Mouse (Mus musculus) midbrain, embryonic 16.5 days (tissue): ENCODE data around the gene Cdkn1b. TPM values are rescaled to one million over a fixed set of nuclear protein-coding genes. Genes with fewer than 3 reads are reported as not detected.

Source experiments
- ATAC-seq: fragments of 200-750 bp; cut with Nextera tagmentation; 2 replicates; pipeline ENCODE4 v1.8.0; 2017; ENCODE audit warnings: moderate TSS enrichment
- H3K27ac ChIP-seq: fragments of 300-500 bp; sonication (generic); 2 replicates; pipeline ENCODE4 v1.5.1; 2014; ENCODE audit warnings: mild to moderate bottlenecking, low read length, mixed read lengths
- H3K27me3 ChIP-seq: fragments of 300-500 bp; sonication (generic); 2 replicates; pipeline ENCODE4 v1.6.1; 2014; ENCODE audit warnings: low read depth, low read length, mixed read lengths; ENCODE audit not compliant: control insufficient read depth, insufficient read depth
- H3K36me3 ChIP-seq: fragments of 300-500 bp; sonication (generic); 2 replicates; pipeline ENCODE4 v1.6.1; 2014; ENCODE audit warnings: mild to moderate bottlenecking, low read length, moderate library complexity, mixed read lengths; ENCODE audit not compliant: control insufficient read depth, insufficient read depth
- H3K4me1 ChIP-seq: fragments of 300-500 bp; sonication (generic); 2 replicates; pipeline ENCODE4 v1.6.1; 2014; ENCODE audit warnings: mild to moderate bottlenecking, low read length, mixed read lengths; ENCODE audit not compliant: control insufficient read depth, insufficient read depth
- H3K4me2 ChIP-seq: fragments of 300-500 bp; sonication (generic); 2 replicates; pipeline ENCODE4 v1.6.1; 2014; ENCODE audit warnings: mild to moderate bottlenecking, low read length, mixed read lengths
- H3K4me3 ChIP-seq: fragments of 300-500 bp; sonication (generic); 2 replicates; pipeline ENCODE4 v1.5.1; 2014; ENCODE audit warnings: low read depth, mild to moderate bottlenecking, low read length, moderate library complexity, mixed read lengths
- H3K9ac ChIP-seq: fragments of 300-500 bp; sonication (generic); 2 replicates; pipeline ENCODE4 v1.6.1; 2014; ENCODE audit warnings: low read depth, low read length, mixed read lengths
- H3K9me3 ChIP-seq: fragments of 300-500 bp; sonication (generic); replicated peaks from 2 replicates; pipeline ENCODE4 v1.6.1; 2014; ENCODE audit warnings: mild to moderate bottlenecking, low read length, mixed read lengths; ENCODE audit not compliant: control insufficient read depth, poor library complexity, severe bottlenecking
- WGBS: fragments of 180-500 bp; shearing (Covaris S2); extraction: QIAGEN DNeasy Blood & Tissue Kit; methylation state at CpG from one replicate; pipeline ENCODE4 v1.1.7; 2014; 5-methylcytosine and 5-hydroxymethylcytosine counted together
- polyA plus RNA-seq: library from polyadenylated mRNA; unstranded; fragments of >200 nt; fragmentation: Nextera tagmentation; extraction: Ambion mirVana; gene quantifications from 2 replicates; pipeline ENCODE4 v1.2.1, GENCODE M21; 2015

Cdkn1b gene
- polyA plus RNA-seq, 1 experiment from 2014 or later: 20.7 TPM

DNA sequence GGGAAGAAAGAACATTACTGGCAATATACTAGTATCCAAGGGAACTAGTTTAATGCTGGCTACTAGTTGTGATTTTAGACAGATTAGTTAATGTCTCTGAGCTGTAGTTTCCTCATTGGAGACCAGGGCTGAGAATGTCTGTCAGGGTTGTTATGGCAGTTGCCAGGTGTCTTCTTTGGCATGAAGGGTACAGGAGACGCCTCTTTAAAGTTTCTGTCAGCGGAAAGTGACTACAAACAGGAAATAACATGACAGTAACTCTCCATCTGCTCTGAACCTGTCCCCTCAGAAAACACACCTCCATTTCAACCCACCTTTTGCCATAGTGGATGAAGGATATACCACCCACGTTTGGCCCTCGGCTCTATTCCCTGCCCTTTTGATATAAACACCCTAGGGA lies 36.5 kb upstream of the Cdkn1b start:
- Histone ChIP-seq H3K27me3 (no peaks in the 10 kb centered on the region), H3K9ac (no peak overlapping the region), H3K9me3 (no peaks in the 10 kb centered on the region), H3K4me2 (no peak overlapping the region), H3K4me3 (no peak overlapping the region), H3K36me3 (no peaks in the 10 kb centered on the region), H3K27ac (no peak overlapping the region), H3K4me1 (peaks cover 52% of the 10 kb centered on the region)
- no peak for ATAC-seq
- 89% methylated on average over 4 of the region's 4 CpGs for WGBS

DNA sequence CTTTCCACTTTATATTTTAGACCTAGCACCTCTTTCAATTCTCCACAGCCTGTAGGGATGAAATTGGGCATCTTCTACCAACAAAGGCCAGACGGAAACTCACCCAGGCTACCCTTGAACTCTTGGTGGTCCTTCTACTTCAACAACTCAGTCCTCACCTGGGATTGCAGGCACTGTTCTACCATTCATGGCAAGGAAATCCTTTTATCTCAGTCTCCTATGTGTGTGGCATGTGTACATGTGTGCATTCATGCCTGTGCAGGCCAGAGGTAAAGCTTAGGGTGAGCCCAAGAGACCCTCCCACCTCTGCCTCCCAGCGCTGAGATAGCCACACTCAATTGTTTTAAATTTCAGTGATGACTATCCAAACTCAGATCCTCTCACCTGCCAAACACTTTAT lies 34.7 kb upstream of the Cdkn1b start:
- Histone ChIP-seq H3K4me2 (peak overlapping the region; percentile 74), H3K9ac (no peak overlapping the region; the same call in 1 of the 2 replicates), H3K4me3 (peak overlapping the region; percentile 58; the same call in 1 of the 2 replicates), H3K27me3 (no peaks in the 10 kb centered on the region), H3K27ac (no peak overlapping the region), H3K36me3 (no peaks in the 10 kb centered on the region), H3K4me1 (peaks cover 55% of the 10 kb centered on the region), H3K9me3 (no peaks in the 10 kb centered on the region)
- no peak for ATAC-seq
- WGBS: 89% methylated on average over 2 of the region's 2 CpGs

DNA sequence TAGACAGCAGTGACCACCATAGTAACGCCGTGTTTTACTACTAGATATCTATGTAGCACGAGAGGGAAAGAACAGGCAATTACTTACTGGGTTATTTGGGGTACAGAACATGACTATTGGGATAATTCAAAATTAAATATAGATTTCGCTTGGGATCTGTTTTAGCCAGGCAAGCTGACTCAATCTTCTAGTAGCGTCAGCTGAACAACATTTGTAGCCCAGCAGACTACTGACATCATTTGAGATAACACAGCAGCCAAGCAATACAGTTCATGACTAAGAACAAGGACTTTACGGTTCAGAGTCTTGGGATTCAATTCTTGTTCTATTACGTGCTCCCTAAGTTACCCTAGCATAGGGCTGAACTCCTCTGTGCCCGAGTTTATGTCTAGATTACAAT lies 33.7 kb upstream of the Cdkn1b start:
- Histone ChIP-seq H3K4me1 (peaks cover 46% of the 10 kb centered on the region), H3K4me2 (peak overlapping the region; percentile 74), H3K27ac (peak overlapping the region; percentile 95), H3K9ac (peak overlapping the region; percentile 66), H3K9me3 (no peaks in the 10 kb centered on the region), H3K36me3 (no peaks in the 10 kb centered on the region), H3K27me3 (no peaks in the 10 kb centered on the region), H3K4me3 (peak overlapping the region; percentile 58)
- WGBS: 57% methylated on average over 8 of the region's 8 CpGs
- ATAC-seq: no peak

DNA sequence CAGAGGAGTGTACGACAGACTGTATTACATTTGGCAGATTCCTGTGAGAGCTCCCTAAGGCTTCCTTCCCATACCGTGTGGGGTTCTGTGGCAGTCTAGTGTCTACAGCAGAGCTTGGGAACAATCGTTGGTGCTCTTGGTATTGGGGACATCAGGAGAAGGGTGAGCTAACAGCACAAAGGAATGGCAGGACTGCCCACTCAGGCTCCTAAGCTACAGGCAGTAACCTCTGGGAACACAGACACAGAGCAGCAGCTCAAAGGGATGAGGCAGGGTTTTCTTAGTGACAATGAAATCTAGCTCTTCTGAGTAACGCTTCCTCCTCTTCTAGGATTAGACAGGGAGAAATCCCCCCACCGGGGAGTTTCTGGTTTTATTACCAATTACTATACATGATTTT lies 33.2 kb upstream of the Cdkn1b start:
- Histone ChIP-seq H3K27ac (peak overlapping the region; percentile 95), H3K36me3 (no peaks in the 10 kb centered on the region), H3K4me1 (peaks cover 45% of the 10 kb centered on the region), H3K4me2 (peak overlapping the region; percentile 74), H3K4me3 (peak overlapping the region; percentile 58), H3K9me3 (no peaks in the 10 kb centered on the region), H3K9ac (peak overlapping the region; percentile 66), H3K27me3 (no peaks in the 10 kb centered on the region)
- ATAC-seq: peak; percentile 49
- WGBS: 5% methylated on average over 5 of the region's 5 CpGs

DNA sequence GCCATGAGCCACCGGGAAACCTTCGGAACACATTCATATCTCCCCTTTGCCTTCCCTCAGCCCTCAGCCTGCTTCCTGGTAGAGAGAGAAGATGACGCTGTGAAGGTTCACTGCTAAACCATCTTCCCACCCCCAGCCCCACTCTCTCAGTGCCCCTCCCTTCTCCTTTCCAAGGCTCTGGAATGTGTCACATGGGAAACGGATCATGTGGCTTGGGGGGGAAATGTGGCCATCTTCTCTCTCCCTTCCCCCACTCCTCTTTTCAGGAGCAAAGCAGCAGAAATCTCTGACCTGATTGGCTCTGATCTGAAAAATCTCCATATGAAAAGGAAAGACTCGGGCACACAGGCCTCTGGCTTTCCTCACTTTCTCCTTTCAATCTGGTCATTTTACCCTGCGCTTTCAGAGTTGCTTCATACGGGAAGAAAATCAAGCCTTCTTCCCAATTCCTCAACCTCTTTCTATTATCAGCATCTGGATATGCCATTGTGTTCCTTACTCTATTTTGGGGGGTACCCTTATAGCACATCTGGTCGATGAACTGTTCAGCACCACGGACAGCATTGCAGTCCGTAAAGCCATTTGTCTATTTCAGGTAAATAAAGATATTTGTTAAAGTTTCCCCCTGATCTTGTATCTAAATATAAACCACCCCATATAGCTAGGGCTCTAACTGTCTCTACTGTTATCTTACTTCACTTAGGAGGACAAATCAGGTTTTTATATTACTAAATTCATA lies 32.3 kb upstream of the Cdkn1b start:
- Histone ChIP-seq H3K4me2 (peak overlapping the region; percentile 74), H3K4me1 (peaks cover 45% of the 10 kb centered on the region), H3K27ac (peak overlapping the region; percentile 95), H3K9me3 (no peaks in the 10 kb centered on the region), H3K27me3 (no peaks in the 10 kb centered on the region), H3K4me3 (peak overlapping the region; percentile 58), H3K9ac (peak overlapping the region; percentile 66), H3K36me3 (no peaks in the 10 kb centered on the region)
- under 1% methylated on average over 10 of the region's 10 CpGs for WGBS
- peak; percentile 91 for ATAC-seq

DNA sequence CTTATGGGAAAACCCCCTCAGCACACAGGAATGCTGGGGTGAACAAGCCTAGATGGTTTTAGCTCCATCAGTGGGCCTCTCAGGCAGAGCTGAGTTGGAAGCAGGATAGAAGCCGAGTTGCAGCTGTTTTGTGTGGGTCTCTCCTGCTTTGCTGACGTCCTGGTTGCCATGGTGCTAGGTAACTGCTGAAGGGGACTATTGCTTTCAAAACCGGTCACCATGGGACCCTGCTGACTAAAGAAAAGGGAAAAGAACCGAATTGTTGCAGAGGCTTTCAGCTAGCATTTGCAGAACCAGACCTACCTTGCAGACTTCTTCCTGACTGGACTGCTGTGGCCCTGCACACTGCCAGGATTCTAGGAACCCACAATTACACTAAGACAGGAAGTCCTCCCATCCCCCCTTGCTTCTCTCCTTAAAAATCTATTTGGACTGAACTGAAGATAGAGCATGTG lies 31.6 kb upstream of the Cdkn1b start:
- Histone ChIP-seq H3K27ac (peak overlapping the region; percentile 95), H3K9ac (peak overlapping the region; percentile 31; the same call in 1 of the 2 replicates), H3K4me3 (peak overlapping the region; percentile 58), H3K36me3 (no peaks in the 10 kb centered on the region), H3K4me2 (peak overlapping the region; percentile 74), H3K9me3 (no peaks in the 10 kb centered on the region), H3K27me3 (no peaks in the 10 kb centered on the region), H3K4me1 (peaks cover 41% of the 10 kb centered on the region)
- ATAC-seq: peak; percentile 77
- WGBS: 2% methylated on average over 4 of the region's 4 CpGs

DNA sequence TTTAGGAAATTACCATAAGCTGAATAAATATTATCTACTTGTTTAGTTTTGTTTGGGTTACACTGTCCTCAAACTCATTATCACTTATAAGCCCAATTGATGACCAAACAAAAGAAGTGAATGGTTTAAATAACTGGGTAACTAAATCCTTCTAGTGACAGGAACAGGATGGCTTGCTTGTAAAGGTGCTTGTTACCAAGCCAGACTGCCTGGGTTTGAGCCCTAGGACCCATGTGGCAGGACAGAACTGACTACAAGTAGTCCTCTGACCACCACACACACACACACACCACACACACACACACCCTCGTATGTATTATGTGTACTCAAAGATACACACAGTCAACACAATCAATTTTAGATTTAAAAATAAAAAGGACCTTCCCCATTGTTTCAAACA lies 30.4 kb upstream of the Cdkn1b start:
- no peaks in the 10 kb centered on the region for H3K36me3 ChIP-seq
- no peak overlapping the region for H3K4me2 ChIP-seq
- H3K9ac ChIP-seq: no peak overlapping the region
- WGBS: 85% methylated on average over 1 of the region's 1 CpGs
- no peak overlapping the region for H3K4me3 ChIP-seq
- no peaks in the 10 kb centered on the region for H3K27me3 ChIP-seq
- no peaks in the 10 kb centered on the region for H3K9me3 ChIP-seq
- peak overlapping the region; percentile 95 for H3K27ac ChIP-seq
- ATAC-seq: no peak
- H3K4me1 ChIP-seq: peaks cover 31% of the 10 kb centered on the region

DNA sequence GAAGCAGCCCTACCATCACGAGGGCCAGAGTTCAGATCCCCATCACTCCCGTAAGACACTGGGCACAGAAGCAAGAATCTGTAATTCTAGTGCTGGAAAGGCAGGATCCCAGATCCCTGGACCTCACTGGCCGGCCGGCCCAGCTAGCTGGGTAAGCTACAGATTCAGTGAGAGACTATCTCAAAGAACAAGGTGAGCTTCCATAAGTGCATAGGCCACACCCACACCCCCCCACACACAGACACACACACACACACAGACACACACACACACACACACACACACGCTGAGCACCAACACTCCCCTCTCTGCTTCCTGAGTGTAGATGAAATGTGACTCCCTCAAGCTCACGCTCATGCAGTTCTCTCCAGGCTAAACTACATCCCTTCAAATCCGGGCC lies 29.8 kb upstream of the Cdkn1b start:
- H3K4me3 ChIP-seq: no peak overlapping the region
- H3K36me3 ChIP-seq: no peaks in the 10 kb centered on the region
- no peak overlapping the region for H3K4me2 ChIP-seq
- 91% methylated on average over 7 of the region's 7 CpGs for whole genome bisulfite sequencing
- no peak overlapping the region for H3K9ac ChIP-seq
- no peak overlapping the region for H3K27ac ChIP-seq
- H3K9me3 ChIP-seq: no peaks in the 10 kb centered on the region
- H3K27me3 ChIP-seq: no peaks in the 10 kb centered on the region
- peaks cover 24% of the 10 kb centered on the region for H3K4me1 ChIP-seq
- ATAC-seq: no peak

DNA sequence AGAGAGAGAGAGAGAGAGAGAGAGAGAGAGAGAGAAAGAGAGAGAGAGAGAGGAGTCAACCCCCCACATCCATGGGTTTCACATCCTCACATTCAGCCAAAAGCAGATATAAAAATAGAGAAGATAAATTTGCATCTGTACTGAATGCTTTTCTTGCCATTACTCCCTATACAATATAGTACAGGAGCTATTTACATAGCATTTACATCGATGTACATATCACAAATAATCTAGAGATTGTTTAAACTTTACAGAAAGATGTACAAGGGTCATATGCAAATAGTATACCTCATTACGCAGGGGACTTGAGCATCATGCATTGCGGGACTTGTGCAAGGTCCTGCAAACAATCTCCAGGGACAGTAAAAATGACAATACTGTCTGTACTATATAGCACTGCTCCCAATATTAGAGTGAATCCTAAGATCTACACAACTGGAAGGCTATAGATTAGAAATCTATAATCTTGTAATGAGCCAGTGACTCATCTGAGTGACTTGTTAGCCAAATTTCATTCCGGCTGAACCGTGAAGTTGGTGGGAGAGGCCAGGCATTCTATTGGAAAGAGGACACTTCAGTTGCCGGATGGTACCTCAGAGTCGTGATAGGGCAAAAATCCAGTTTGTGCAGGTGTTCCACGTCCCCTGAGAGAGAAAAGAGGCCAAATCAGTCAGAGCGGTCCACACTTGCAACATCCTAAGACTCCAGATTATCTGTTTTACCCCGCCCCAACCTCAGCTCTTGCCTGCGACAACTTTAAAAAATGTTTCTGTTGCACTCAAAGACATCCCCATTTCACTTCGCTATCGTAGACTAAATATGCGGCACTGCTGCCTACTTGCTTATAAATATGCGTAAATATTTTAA lies 23.4 kb upstream of the Cdkn1b start:
- Histone ChIP-seq H3K4me2 (peak overlapping the region; percentile 82), H3K27ac (no peak overlapping the region), H3K4me3 (peak overlapping the region; percentile 62), H3K36me3 (no peaks in the 10 kb centered on the region), H3K27me3 (no peaks in the 10 kb centered on the region), H3K9ac (peak overlapping the region; percentile 91; the same call in 1 of the 2 replicates), H3K9me3 (no peaks in the 10 kb centered on the region), H3K4me1 (peaks cover 8% of the 10 kb centered on the region)
- 0 out of 2 replicates have a peak, but pooled peaks have one; percentile 0 for ATAC-seq
- 52% methylated on average over 15 of the region's 15 CpGs for WGBS
